Mouse (Mus musculus) embryonic facial prominence, embryonic 15.5 days (tissue): Measurements from ENCODE around the gene Blmh. TPM values are rescaled to one million over a fixed set of nuclear protein-coding genes. Genes with fewer than 3 reads are reported as not detected.
A peak's percentile ranks its signal among the peaks of the same experiment; 100 is the strongest.

Experiments
- ATAC-seq: fragments of 200-750 bp; cut with Nextera tagmentation; 2 replicates; pipeline ENCODE4 v1.8.0; 2017; ENCODE audit warnings: low read depth, moderate TSS enrichment; ENCODE audit not compliant: insufficient number of reproducible peaks, low FRiP score, low TSS enrichment
- H3K27ac ChIP-seq: fragments of 300-500 bp; sonication (generic); replicated peaks from 2 replicates; pipeline ENCODE4 v1.5.1; 2015; ENCODE audit warnings: mild to moderate bottlenecking, inconsistent platforms
- H3K27me3 ChIP-seq: fragments of 300-500 bp; sonication (generic); 2 replicates; pipeline ENCODE4 v1.6.1; 2015; ENCODE audit warnings: inconsistent platforms
- H3K36me3 ChIP-seq: fragments of 300-500 bp; sonication (generic); 2 replicates; pipeline ENCODE4 v1.6.1; 2015; ENCODE audit warnings: mild to moderate bottlenecking, inconsistent platforms
- H3K4me1 ChIP-seq: fragments of 300-500 bp; sonication (generic); 2 replicates; pipeline ENCODE4 v1.6.1; 2015; ENCODE audit warnings: inconsistent platforms
- H3K4me2 ChIP-seq: fragments of 300-500 bp; sonication (generic); replicated peaks from 2 replicates; pipeline ENCODE4 v1.6.1; 2015; ENCODE audit warnings: mild to moderate bottlenecking, inconsistent platforms
- H3K4me3 ChIP-seq: fragments of 300-500 bp; sonication (generic); replicated peaks from 2 replicates; pipeline ENCODE4 v1.5.1; 2015; ENCODE audit warnings: mild to moderate bottlenecking, inconsistent platforms
- H3K9ac ChIP-seq: fragments of 300-500 bp; sonication (generic); 2 replicates; pipeline ENCODE4 v1.6.1; 2015; ENCODE audit warnings: inconsistent platforms
- H3K9me3 ChIP-seq: fragments of 300-500 bp; sonication (generic); replicated peaks from 2 replicates; pipeline ENCODE4 v1.6.1; 2016; ENCODE audit warnings: inconsistent platforms
- WGBS: fragments of 180-500 bp; shearing (Covaris S2); methylation state at CpG from one replicate; pipeline ENCODE4 v1.1.7; 2015; 5-methylcytosine and 5-hydroxymethylcytosine counted together
- polyA plus RNA-seq: library from polyadenylated mRNA; unstranded; fragments of >200 nt; fragmentation: Nextera tagmentation; extraction: Ambion mirVana; gene quantifications from 2 replicates; pipeline ENCODE4 v1.2.1, GENCODE M21; 2015

The Blmh gene
- 170 and 171 TPM in 2 replicates for polyA plus RNA-seq

GRCm38 (mm10) chr11:76924759-76925236, at the start of gene Blmh:
TSS of gene Blmh (plus strand) at chr11:76924809.
- Histone ChIP-seq H3K36me3 (no peaks in the 10 kb centered on the region), H3K4me1 (peaks cover 6% of the 10 kb centered on the region; the same call in 1 of the 2 replicates), H3K4me3 (no peak within 1 kb of the TSS), H3K9me3 (no peaks in the 10 kb centered on the region), H3K27me3 (no peaks in the 10 kb centered on the region), H3K9ac (no peak within 1 kb of the TSS), H3K4me2 (no peak within 1 kb of the TSS), H3K27ac (peak within 1 kb of the TSS; percentile 55; the same call in 1 of the 2 replicates)
- 46% methylated on average over 6 of the region's 6 CpGs for WGBS
- no peak for ATAC-seq

DNA sequence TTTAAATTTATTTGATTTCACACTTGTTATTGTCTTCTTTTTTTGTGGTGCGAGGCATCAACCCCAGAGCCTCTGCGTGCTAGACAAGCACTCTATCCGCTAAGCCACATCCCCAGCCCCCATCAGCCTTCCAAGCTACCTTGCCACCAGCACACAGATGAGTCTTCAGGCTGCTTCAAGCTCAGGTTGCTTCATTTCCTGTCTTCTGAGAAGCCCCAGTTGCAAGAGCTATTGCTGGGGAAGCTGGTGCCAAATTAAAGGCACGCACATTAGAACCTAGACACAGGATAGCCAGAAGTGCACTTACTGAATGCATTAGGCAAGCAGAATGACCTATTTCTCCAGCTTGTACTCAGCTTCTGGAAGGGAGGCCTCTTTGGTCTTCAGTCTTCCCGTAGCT, 44.8 kb upstream of the Blmh start:
- Histone ChIP-seq H3K4me3 (no peak overlapping the region), H3K4me2 (no peak overlapping the region), H3K27me3 (no peaks in the 10 kb centered on the region), H3K9ac (no peak overlapping the region), H3K36me3 (no peaks in the 10 kb centered on the region), H3K4me1 (no peaks in the 10 kb centered on the region), H3K27ac (no peak overlapping the region), H3K9me3 (no peaks in the 10 kb centered on the region)
- no peak for ATAC-seq
- 61% methylated on average over 5 of the region's 5 CpGs for WGBS

DNA sequence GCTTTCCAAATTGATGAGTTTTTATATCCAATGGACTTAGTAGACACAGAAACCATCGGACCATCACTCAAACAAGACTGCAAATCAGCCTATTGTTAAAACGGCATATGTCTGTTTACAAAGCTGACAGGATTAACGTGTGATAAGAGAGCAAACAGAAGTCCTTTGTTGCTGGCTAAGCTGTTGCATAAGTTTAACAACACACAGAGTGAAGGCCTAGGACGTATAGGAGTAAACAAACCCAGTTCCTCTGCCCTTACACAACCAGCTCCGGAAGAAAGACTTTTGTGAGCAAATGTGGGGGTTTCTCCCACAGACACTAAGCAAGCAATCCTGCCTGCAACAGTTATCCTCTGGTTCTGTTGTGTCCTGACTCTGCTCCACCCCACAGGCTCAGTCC, 40.2 kb upstream of the Blmh start:
- Histone ChIP-seq H3K4me3 (no peak overlapping the region), H3K36me3 (no peaks in the 10 kb centered on the region), H3K27me3 (no peaks in the 10 kb centered on the region), H3K9me3 (no peaks in the 10 kb centered on the region), H3K4me1 (no peaks in the 10 kb centered on the region), H3K9ac (no peak overlapping the region), H3K27ac (no peak overlapping the region), H3K4me2 (no peak overlapping the region)
- 53% methylated on average over 5 of the region's 5 CpGs for WGBS
- ATAC-seq, result no peak

GRCm38 (mm10) chr11:76889339-76890164, 35.1 kb upstream of the Blmh start:
- ATAC-seq, result no peak
- Histone ChIP-seq H3K4me2 (no peak overlapping the region), H3K27ac (no peak overlapping the region), H3K4me1 (peaks cover 4% of the 10 kb centered on the region; the same call in 1 of the 2 replicates), H3K27me3 (no peaks in the 10 kb centered on the region), H3K9me3 (no peaks in the 10 kb centered on the region), H3K9ac (no peak overlapping the region), H3K36me3 (no peaks in the 10 kb centered on the region), H3K4me3 (no peak overlapping the region)
- whole genome bisulfite sequencing, result 53% methylated on average over 10 of the region's 10 CpGs

DNA sequence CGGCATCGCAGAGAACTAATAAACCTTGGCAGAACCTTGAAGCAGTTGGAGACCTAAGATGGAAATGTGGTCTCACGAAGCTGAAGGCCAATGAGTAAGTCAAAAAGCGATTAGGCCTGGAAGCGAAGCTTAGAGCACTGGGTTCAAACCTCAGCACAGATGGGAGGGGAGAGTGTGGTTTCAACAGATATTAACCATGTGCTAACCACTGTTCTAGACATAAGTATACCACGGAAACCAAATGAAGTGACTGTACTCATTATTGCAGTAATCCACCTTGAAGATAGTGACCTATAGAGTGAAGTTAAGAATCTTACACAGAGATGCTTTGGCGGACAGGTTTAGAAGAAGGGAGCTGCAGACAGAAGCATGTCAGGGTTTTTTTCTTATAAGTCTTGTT, 33.4 kb upstream of the Blmh start:
- Histone ChIP-seq H3K4me3 (no peak overlapping the region), H3K27ac (no peak overlapping the region), H3K4me2 (no peak overlapping the region), H3K9ac (no peak overlapping the region), H3K27me3 (no peaks in the 10 kb centered on the region), H3K36me3 (no peaks in the 10 kb centered on the region), H3K9me3 (no peaks in the 10 kb centered on the region), H3K4me1 (peaks cover 4% of the 10 kb centered on the region; the same call in 1 of the 2 replicates)
- 80% methylated on average over 7 of the region's 7 CpGs for WGBS
- ATAC-seq, result no peak

DNA sequence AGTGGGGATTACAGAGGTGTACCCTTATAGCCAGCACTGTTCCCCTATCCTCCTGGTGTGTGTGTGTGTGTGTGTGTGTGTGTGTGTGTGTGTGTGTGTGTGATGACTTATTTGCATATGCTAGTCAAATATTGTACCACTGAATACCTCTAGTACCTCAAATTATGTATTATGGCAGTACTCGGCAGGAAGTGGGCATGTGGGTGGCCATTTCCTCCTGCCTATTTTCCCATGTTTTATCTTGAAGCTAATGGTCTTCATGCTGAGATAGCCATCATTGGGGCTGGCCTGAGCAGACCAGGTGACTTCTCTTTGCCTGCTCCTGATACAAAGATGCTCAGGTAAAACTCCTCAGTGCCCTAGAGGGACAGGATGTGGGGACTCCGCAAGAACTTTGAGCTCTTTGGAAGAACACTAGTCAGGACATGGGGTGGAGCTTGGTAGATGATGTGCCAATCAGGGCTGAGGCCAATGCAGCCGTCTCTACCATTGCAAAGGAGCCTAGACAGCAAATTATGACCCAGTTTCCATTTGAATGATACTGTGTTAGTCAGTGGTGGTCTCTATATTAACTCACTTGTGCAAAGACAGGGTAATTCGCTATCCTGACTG, 32.8 kb upstream of the Blmh start:
- WGBS, result 71% methylated on average over 4 of the region's 4 CpGs
- Histone ChIP-seq H3K4me3 (no peak overlapping the region), H3K36me3 (no peaks in the 10 kb centered on the region), H3K27ac (no peak overlapping the region), H3K4me2 (no peak overlapping the region), H3K9me3 (no peaks in the 10 kb centered on the region), H3K27me3 (no peaks in the 10 kb centered on the region), H3K4me1 (peaks cover 4% of the 10 kb centered on the region; the same call in 1 of the 2 replicates), H3K9ac (no peak overlapping the region)
- no peak for ATAC-seq

- Histone ChIP-seq H3K4me2 (no peak overlapping the region), H3K9me3 (no peaks in the 10 kb centered on the region), H3K27ac (no peak overlapping the region), H3K9ac (no peak overlapping the region), H3K36me3 (no peaks in the 10 kb centered on the region), H3K4me1 (peaks cover 4% of the 10 kb centered on the region; the same call in 1 of the 2 replicates), H3K4me3 (no peak overlapping the region), H3K27me3 (no peaks in the 10 kb centered on the region)
- no peak for ATAC-seq
- WGBS, result 85% methylated on average over 3 of the region's 3 CpGs
Measured at GRCm38 (mm10) chr11:76892972-76893371, 31.6 kb upstream of the Blmh start.

DNA sequence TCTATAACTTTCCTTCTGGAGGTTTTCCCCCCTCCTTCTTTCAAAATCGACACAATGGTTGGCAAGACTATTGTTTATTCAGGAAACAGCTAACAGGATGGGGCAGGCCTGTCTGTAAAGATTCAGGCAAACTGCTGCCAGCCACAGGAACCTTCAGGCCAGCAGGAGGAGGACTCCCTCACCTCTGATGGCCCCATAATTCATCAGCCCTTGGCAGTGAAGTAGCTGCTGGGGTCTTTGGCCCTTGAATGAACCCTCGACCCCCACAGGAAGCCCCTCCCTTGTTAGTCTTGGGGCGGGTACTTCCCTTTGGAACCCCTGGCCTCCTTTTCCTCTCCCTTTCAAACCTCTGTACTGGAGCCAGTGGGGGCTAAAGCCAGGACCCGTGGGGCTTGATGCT, 31.0 kb upstream of the Blmh start:
- ATAC-seq, result 0 out of 2 replicates have a peak, but pooled peaks have one; percentile 7

DNA sequence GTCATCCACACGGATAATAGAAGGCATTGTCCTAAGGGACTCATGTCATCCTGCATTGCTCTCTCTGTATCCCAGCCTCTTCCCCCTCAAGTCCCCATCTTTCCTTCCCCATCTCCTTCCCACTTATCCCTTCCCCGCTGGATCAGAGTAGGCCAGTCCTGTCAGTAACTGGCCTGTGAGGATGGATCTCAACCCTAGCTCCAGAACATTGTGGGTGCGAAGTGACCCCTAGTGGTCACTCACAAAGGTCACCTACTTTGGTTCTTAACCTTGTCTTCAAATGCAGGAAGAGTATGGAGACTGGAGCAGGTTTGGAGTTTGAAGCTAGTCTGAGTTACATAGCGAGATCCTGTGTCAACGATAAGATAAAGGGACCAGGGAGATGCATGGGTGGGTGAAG, 30.4 kb upstream of the Blmh start:
- ATAC-seq, result no peak
- H3K27me3 ChIP-seq, result no peaks in the 10 kb centered on the region
- peaks cover 4% of the 10 kb centered on the region; the same call in 1 of the 2 replicates for H3K4me1 ChIP-seq
- H3K9me3 ChIP-seq, result no peaks in the 10 kb centered on the region
- H3K4me2 ChIP-seq, result no peak overlapping the region
- no peak overlapping the region for H3K4me3 ChIP-seq
- no peaks in the 10 kb centered on the region for H3K36me3 ChIP-seq
- no peak overlapping the region for H3K9ac ChIP-seq
- WGBS, result 39% methylated on average over 5 of the region's 5 CpGs
- no peak overlapping the region; the same call in 1 of the 2 replicates for H3K27ac ChIP-seq

More for the DNA sequence above, 31.0 kb upstream of the Blmh start:
- no peak overlapping the region for H3K9ac ChIP-seq
- H3K4me3 ChIP-seq, result no peak overlapping the region
- no peak overlapping the region for H3K4me2 ChIP-seq
- H3K27me3 ChIP-seq, result no peaks in the 10 kb centered on the region
- H3K9me3 ChIP-seq, result no peaks in the 10 kb centered on the region
- 24% methylated on average over 4 of the region's 4 CpGs for WGBS
- no peaks in the 10 kb centered on the region for H3K36me3 ChIP-seq
- peaks cover 4% of the 10 kb centered on the region; the same call in 1 of the 2 replicates for H3K4me1 ChIP-seq
- H3K27ac ChIP-seq, result no peak overlapping the region; the same call in 1 of the 2 replicates

DNA sequence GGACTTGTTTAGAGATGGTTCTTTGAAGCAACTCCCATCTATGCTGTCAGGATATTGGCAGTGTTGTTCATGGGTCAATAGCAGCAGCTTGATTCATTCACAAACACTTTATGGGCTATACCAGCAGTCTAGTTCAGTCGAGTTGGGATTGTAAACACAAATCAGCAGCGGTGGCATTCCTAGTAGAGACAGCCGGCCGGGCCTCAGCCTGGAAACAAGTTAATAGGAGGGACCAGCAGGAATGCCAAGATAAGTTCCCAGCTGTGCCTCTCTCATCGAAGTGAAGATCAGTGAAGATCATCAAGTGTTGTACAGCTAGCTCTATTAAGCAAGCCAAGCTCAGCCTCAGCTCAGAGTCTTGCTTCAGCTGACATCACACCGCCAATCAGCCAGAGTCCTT, 28.2 kb upstream of the Blmh start:
- ATAC-seq, result no peak
- H3K27ac ChIP-seq, result no peak overlapping the region
- H3K36me3 ChIP-seq, result no peaks in the 10 kb centered on the region
- no peak overlapping the region for H3K4me2 ChIP-seq
- no peak overlapping the region for H3K4me3 ChIP-seq
- no peaks in the 10 kb centered on the region for H3K9me3 ChIP-seq
- no peaks in the 10 kb centered on the region for H3K27me3 ChIP-seq
- H3K9ac ChIP-seq, result no peak overlapping the region
- H3K4me1 ChIP-seq, result peaks cover 4% of the 10 kb centered on the region; the same call in 1 of the 2 replicates
- 60% methylated on average over 6 of the region's 6 CpGs for WGBS

GRCm38 (mm10) chr11:76897126-76897525, 27.5 kb upstream of the Blmh start:
- 56% methylated on average over 1 of the region's 1 CpGs for WGBS
- no peak for ATAC-seq
- Histone ChIP-seq H3K4me1 (peaks cover 4% of the 10 kb centered on the region; the same call in 1 of the 2 replicates), H3K4me2 (no peak overlapping the region), H3K4me3 (no peak overlapping the region), H3K36me3 (no peaks in the 10 kb centered on the region), H3K27ac (no peak overlapping the region), H3K9me3 (no peaks in the 10 kb centered on the region), H3K9ac (no peak overlapping the region), H3K27me3 (no peaks in the 10 kb centered on the region)
